Mouse (Mus musculus) ovary, adult 10 weeks (tissue): ENCODE data around the gene Ttc1. TPM values are rescaled to one million over a fixed set of nuclear protein-coding genes. Genes with fewer than 3 reads are reported as not detected.

ENCODE experiments used
- polyA plus RNA-seq: library from polyadenylated mRNA; stranded (reverse); fragments of 350-450 nt; fragmentation: Illumina TruSeq; extraction: RNeasy Lipid Tissue Mini Kit (QIAGEN cat#74804); gene quantifications from one replicate; pipeline ENCODE4 v1.2.3, GENCODE M21; 2014

The Ttc1 gene
- polyA plus RNA-seq, result 71.3 TPM

DNA sequence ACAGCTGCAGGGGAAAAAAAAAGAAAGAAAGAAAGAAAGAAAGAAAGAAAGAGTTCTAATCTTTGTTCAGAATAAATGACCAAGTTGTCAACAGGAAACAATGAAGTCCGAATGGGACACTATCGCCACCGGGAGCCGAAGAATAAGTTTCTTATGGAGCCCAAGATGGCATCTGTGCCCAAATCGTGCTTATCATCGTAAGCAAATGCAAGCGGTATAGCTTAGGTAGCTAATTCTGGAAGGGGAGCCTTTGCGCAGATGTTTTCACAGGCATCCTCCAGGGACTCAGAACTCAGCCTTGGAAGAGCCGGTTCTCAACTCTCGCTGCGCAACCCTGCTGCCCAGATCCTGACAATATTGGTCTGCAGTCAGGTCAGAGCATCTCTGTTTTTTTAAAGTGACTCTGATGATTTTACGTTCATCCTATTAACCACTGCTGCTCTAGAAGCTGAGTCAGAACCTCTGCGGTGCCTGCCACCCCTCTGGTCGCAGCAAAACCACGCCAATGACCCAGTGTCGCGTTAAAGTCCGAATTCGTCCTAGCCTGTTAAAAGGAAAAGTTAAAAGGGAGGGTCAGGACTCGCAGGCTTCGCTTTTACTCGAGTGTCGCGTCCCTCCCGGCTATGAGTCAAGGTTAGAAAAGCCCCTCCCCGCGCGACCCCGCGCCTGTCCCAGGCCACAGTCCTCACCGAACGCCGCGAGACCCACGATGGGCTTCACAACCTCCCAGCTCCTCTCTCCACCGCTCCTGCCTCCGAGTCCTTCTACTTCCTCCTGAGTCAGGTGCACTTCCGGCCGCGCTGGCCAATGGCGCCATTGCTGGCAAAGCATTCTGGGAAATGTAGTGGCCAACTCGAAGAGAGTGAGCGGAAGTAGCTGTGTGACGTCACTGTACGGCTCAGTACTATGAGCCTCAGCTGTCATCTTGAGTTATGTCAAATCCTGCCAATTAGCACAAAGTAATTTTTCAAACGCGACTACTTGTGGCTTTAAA, at the start of gene Ttc1:
Gene Ttc1, minus strand, starts transcription at position 776 of the 994 bp plus-strand sequence.

DNA sequence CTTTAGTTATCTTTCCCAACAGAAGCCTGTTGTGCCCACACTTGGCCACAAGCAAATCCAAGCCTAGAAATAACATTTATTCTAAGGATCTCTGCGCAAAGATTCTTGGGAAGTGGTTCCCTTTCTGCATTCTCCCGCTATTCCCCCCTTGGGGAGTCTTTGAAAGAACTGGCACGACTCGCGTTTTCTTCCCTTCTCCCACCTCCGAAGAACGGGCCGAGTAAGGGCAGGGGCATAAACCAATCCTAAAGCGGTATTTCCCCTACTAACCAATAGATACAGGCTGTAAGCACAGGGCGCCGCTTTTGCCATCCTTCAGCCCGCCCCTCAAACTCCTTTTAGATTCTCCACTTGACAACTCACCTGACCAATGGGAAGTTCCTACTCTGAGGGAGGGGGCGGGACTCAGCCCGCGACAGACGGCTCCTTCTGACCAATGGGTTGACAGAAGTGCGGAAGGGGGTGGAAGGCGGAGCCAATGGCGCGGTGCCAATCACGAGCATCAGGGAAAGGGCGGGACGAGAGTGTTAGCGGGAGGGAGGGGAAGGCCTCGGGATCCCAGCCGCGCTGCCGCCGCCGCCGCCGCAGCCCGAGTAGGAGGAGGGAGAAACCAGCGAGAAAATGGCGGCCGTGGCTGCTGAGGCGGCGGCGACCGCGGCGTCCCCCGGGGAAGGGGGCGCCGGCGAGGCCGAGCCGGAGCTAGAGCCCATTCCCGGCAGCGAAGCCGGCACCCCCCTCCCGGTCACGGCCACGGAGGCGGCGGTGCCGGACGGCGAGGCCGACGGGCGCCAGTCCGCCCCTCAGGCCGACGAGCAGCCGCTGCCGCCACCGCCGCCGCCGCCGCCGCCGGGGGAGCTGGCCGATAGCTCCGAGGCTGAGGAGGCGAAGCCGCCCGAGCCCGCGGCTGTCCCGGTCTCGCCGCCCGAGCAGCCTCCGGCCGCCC, 66.1 kb downstream of the Ttc1 start, which contains the start of gene Pwwp2a:
Gene Pwwp2a, plus strand, starts transcription at position 527 of the 943 bp plus-strand sequence.

Other genes with a start within 250 kb of the Ttc1 start
- gene Ccnjl, start 219.2 kb downstream of the Ttc1 start, polyA plus RNA-seq, result 6.9 TPM
- gene 4933415A04Rik, start 161.0 kb downstream of the Ttc1 start, polyA plus RNA-seq, result 0.83 TPM
- gene Fabp6, start 146.5 kb downstream of the Ttc1 start, polyA plus RNA-seq, result not detected
- gene Pwwp2a, start 66.0 kb downstream of the Ttc1 start, polyA plus RNA-seq, result 59.1 TPM
- 0.14 TPM for gene Adra1b, start 153.2 kb upstream of the Ttc1 start, polyA plus RNA-seq